8 mouse cellular contexts compared by ENCODE assay signal in the genomic region with DNA sequence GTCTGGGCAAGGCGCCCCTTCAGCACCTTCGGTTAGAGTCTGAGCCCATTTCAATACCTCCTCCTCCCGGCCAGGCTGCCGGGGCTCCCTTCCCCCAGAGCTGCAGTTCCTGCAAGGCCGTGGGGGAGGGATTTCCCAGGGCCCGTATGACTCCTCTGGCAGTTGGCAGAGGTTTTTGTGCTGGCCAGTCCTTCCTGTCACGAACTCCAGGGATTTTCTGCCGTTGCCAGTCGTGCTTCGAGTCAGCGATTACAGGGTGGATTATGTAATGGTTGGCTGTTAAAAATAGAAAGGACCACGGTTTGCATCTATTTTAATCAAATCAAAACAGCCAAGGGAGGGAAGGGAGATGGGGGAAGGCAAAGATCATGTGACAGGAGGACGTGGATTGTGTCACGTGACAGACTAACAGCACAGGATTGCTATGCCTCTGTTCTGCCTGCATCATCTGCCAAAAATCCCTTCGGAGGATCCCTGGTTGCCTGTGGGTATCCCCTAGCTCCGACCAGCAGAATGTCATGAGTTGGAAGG. TPM values are rescaled to one million over a fixed set of nuclear protein-coding genes. Genes with fewer than 3 reads are reported as not detected.
DNase-seq lines count a peak whose midpoint lies in the region; ATAC-seq and TF ChIP-seq lines count a peak whose summit lies in the region.

No protein-coding gene starts in this region.

- H3K4me1 ChIP-seq in hindbrain, postnatal 0 days (ENCODE audit: insufficient read depth, low read length): peaks cover 17% of the 10 kb centered on the region

- H3K4me2 ChIP-seq in hindbrain, postnatal 0 days (ENCODE audit: low read depth, low read length): peak overlapping the region; percentile 54

- peak overlapping the region; percentile 93 for H3K27ac ChIP-seq in hindbrain, postnatal 0 days

- peak overlapping the region; percentile 54 for H3K9ac ChIP-seq in hindbrain, postnatal 0 days (replicated peaks; ENCODE audit: low read length)

- TF ChIP-seq CTCF in hindbrain, postnatal 0 days (IDR thresholded peaks at IDR 0.05; ENCODE audit: low read depth): no peak

- H3K36me3 ChIP-seq in hindbrain, postnatal 0 days (ENCODE audit: insufficient read depth, low read length): no peaks in the 10 kb centered on the region

- WGBS in hindbrain, postnatal 0 days: 2% methylated on average over 16 of the region's 16 CpGs

- H3K27me3 ChIP-seq in hindbrain, postnatal 0 days (ENCODE audit: insufficient read depth, low read length): no peaks in the 10 kb centered on the region

- peak; percentile 94 for ATAC-seq in hindbrain, postnatal 0 days

- H3K9me3 ChIP-seq in hindbrain, postnatal 0 days (ENCODE audit: low read length): 0 out of 2 replicates have a peak, but pooled peaks cover 2% of the 10 kb centered on the region

- DNase-seq in adipocyte (ENCODE audit: low spot score): peak; percentile 100
- DNase-seq in embryo, embryonic 10 days (ENCODE audit: low spot score): peak; percentile 63
- peak; percentile 81 to 91 for DNase-seq in gastrocnemius, adult 8-10 months (ENCODE audit: low spot score in 2 of 2)
- DNase-seq in hindbrain, postnatal 0 days (ENCODE audit: low spot score): peak; percentile 92
- DNase-seq in left cerebral cortex, adult 18-20 months (ENCODE audit: low spot score in 2 of 2): peak; percentile 81 to 87
- peak; percentile 92 for DNase-seq in lung, postnatal 36 days
- DNase-seq in retina, adult 2 months (ENCODE audit: low read depth, low spot score): peak; percentile 79
- DNase-seq in urinary bladder, postnatal 14 days (ENCODE audit: low spot score): peak; percentile 80

- peak overlapping the region; percentile 26 for H3K4me3 ChIP-seq in hindbrain, postnatal 0 days (ENCODE audit: low read length)

RNA-seq across cellular contexts. Expression of a gene that starts 42.8 kb away (rescaled TPM):
- not detected for total RNA-seq in gastrocnemius, adult 8-10 months (2022)
- total RNA-seq in hindbrain, postnatal 0 days (2014; rRNA removed): 0.22 and 0.73 TPM in 2 replicates
- 0.99 and 1.0 TPM in 2 replicates for polyA plus RNA-seq in hindbrain, postnatal 0 days (2015; fragmentation: Nextera tagmentation; extraction: Ambion mirVana)
- 1 to 10 TPM; 1.4 to 1.7 TPM for total RNA-seq in left cerebral cortex, adult 18-20 months (2021)

RNA-seq across cellular contexts. Expression of a gene that starts 59.0 kb away (rescaled TPM):
- 100 to 1,000 TPM; 114 to 149 (median 126) TPM for total RNA-seq in gastrocnemius, adult 8-10 months (2022)
- total RNA-seq in hindbrain, postnatal 0 days (2014; rRNA removed): 61.7 and 71.3 TPM in 2 replicates
- 300 and 303 TPM in 2 replicates for polyA plus RNA-seq in hindbrain, postnatal 0 days (2015; fragmentation: Nextera tagmentation; extraction: Ambion mirVana)
- 100 to 1,000 TPM; 188 to 189 TPM for total RNA-seq in left cerebral cortex, adult 18-20 months (2021)

Comparison
In these comparisons a context has a peak if more than half of its experiments do, and no peak if none do; other contexts are left out.
1. Peak in every context shown above with its lines: DNase-seq, ATAC-seq, H3K4me3 ChIP-seq and H3K27ac ChIP-seq.